Mouse (Mus musculus) hindbrain, embryonic 10.5 days (tissue): ENCODE results near the gene Fam171b. TPM values are rescaled to one million over a fixed set of nuclear protein-coding genes. Genes with fewer than 3 reads are reported as not detected.

ENCODE experiments used
- polyA plus RNA-seq: library from polyadenylated mRNA; unstranded; fragments of >200 nt; fragmentation: Nextera tagmentation; extraction: Ambion mirVana; gene quantifications from 2 replicates; pipeline ENCODE4 v1.2.1, GENCODE M21; 2016

Fam171b gene
- polyA plus RNA-seq, 1 experiment from 2014 or later = 29.1 TPM

Other genes with a start within 250 kb of the Fam171b start
- 99.6 and 129 TPM in 2 replicates for gene Zc3h15, start 168.2 kb upstream of the Fam171b start, polyA plus RNA-seq
- 31.8 and 32.4 TPM in 2 replicates for gene Itgav, start 88.2 kb upstream of the Fam171b start, polyA plus RNA-seq
- not detected in 2 replicates for gene Zswim2, start 128.6 kb downstream of the Fam171b start, polyA plus RNA-seq
- gene Gm13698, start 143.1 kb downstream of the Fam171b start, polyA plus RNA-seq = not detected in 2 replicates
- not detected in 2 replicates for gene Gm13693, start 148.9 kb downstream of the Fam171b start, polyA plus RNA-seq
- gene Gm13695, start 154.7 kb downstream of the Fam171b start, polyA plus RNA-seq = not detected in 2 replicates
- gene Gm13696, start 160.5 kb downstream of the Fam171b start, polyA plus RNA-seq = not detected in 2 replicates
- gene Gm13694, start 166.3 kb downstream of the Fam171b start, polyA plus RNA-seq = not detected in 2 replicates
- not detected in 2 replicates for gene Gm13697, start 172.1 kb downstream of the Fam171b start, polyA plus RNA-seq
- gene Gm13691, start 177.9 kb downstream of the Fam171b start, polyA plus RNA-seq = not detected in 2 replicates